Mouse (Mus musculus): ENCODE data around the gene Dusp1. TPM values are rescaled to one million over a fixed set of nuclear protein-coding genes. Genes with fewer than 3 reads are reported as not detected.

Dusp1 gene
- total RNA-seq, 2 experiments from 2014 or later: 56.9 to 62.5 TPM

DNA sequence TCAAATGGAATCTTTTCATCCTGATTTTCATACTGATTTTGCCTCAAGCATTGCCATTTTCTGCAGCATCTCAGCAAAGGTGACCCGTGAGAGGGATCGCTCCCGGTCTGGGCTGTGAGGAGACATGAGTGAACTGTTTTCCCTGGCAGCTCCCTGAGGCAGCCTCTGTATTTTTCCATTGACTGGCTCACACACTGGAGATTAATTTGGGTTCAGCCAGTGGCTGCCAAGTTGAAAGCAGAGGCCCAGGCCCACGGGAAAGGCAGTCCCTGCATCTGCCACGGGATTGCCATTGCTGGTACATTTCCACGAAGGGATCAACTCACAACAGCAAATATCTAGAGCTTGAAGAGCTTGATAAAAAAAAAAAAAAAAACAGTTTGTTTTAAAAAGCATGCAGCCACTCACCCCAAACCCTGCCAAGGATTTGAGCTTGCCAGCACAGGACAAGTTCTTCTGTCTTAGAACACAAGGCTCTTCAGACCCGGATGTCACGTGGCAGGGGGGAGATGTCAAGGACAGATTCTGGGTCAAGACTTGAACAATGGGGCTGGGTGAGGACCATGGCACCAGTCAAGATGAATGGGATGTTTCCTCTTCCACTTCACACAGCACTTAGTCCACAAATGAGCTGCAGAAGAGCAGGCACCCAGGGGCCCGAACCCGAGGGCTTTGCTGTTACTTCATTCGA is 57.8 kb downstream of the Dusp1 start:
- DNase-seq: peak; percentile 83 to 88

DNA sequence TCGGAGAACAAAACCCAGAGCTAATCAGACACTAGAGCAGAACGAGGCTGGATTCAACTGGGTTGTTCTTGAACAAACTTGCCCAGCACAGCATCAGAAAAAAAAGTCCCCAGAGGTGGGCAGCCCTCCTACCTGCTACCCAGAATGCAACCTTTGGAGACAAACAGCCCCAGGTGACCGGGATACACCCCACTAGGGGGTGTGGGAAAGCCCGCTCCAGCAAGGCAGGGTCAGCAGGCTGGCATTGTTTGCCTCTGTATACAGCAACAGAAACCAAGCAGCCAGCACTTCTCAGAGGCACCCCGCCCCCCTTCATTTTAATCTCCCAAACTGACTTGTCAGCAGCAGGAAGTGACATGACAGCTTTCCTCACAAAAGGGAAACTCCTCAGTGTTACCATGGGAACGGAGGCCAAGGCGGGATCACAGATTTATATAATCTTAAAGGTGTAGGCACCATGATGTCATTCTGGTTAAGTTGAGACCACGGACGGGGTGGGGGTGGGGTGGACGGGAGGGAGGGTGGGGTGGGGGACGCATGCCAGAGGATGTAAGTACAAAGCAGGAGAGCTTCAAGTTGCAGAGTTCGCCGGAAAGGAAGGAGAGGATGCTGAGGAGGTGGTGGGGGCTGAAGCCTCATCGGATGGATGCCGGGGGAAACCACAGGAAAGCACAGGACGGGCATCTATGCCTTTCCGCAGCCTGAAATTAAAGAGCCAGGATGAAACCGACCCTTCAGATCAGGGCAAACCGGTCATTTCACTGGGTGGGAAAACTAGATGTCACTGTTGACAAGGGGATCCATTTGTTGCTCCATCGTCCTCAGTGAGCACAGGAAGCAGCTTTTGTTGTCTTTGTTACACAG is 58.9 kb downstream of the Dusp1 start:
- peak; percentile 80 to 89 for DNase-seq

DNA sequence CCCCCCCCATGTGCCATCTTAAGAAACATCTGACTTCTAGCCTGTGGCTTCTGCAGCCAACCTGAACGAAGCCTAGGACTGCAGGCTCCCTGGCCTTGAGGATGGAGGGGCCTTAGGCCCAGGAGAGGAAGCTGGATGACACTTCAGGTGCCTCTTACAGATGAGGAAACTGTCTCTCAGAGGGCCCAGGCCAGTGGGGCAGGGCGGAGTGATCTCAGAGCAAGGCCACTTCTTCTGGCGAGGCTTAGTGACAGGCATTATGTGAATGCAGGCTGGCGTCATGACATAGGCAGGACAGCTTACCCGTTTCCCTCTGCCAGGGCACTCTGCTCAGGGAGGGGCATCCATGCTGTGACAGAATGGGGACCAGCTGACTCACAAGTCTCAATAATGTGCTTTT is 60.1 kb downstream of the Dusp1 start:
- no peak for DNase-seq

DNA sequence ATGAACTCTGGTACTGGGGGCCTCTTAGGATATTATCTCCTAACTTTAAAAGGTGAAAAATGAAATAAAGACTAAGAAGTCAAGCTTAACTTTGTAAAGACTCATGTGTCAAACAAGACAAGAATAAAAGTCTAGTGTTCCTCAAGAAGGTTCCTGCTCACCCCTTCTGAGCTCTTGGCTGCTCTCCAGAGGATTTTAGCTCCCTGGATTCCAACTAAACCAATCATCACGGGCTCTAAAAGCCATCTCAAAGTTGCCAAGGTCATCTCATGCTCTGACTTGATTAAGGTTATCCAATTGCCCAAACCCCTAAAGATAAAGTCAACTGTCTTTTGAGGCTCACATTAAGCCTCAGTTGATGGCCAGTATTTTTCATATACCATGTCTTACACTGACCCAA is 63.3 kb downstream of the Dusp1 start:
- DNase-seq: peak in 1 of 2 experiments; percentile 67

DNA sequence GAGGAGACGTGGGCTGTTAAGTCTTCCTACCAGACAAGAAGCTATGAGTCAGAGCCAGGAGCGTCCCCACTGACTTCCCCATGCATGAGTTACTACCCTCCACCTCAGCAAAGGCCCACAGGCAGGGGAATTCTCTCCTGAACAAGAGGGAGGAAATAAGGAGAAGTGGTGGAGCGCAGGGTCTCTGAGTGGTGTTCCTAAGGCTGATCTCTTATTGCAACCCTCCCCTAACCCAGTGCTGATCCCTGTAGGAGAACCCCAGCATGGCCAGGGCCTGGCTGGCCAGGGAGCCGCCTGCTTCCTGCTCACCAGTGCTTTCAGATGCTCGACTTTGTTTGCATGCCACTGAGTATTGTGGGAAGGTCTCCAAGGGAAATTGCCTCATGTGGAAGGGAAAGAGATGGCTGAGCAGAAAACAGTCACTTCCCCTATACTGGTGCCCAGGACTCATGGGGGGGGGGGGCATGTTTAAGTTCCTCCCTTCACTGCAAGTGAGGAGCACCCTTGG is 64.5 kb downstream of the Dusp1 start:
- peak in 1 of 2 experiments; percentile 28 for DNase-seq

DNA sequence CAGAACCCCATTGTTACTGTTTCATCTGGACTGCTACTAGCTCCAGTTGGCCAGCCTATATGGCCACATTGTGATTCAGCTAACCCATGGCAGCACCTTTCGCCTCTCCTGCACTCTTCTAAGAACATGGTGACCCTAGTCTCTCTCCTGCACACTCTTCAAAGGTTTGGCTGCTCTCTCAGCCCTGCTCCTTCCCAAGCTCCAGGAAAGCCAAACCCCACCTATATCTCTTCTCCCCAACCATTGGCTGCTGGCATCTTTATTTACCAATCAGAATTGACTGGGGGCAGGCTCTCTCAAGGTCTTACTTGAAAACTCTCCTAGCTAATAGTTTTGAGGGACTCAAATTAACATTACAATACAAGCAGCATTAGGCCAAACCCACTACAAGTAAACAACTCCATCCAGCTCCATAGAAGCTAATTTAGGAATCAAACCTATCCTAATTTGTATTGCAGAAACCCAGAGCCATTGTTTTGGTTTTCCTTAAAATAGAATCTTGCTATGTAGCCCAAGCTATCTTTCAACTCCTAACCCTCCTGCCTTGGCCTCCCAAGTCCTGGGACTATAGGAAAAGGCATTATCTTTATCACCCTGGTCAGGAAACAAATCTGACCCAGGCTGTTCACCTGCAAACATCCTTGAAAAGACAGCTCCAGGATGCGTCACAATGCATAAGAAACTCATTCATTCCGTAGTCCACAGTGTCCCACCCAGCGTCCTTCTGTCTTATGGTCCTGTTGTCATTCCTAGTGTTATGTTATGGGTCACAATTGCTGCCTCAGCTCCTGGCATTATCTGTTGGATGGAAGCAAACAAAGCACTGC is 67.1 kb downstream of the Dusp1 start:
- no peak for DNase-seq

DNA sequence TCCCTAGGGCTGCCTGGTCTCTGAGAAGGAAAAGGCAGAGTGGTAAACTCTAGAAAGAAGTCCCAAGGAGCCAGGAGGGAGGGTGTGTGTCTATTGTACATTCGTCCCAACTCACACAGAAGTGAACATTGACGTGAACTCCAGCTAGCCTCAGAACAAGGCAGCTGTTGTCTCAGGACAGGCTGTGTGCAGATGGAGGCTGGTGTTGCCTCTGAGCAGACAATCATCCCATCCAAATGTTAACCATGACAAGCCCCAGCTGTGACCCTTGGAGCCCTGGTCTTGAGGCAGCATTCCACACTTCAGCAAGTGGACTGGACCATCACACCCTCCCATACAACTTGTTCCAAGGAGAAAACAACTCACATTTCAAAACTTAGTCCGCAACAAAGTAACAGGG is 69.7 kb downstream of the Dusp1 start:
- DNase-seq: no peak

DNA sequence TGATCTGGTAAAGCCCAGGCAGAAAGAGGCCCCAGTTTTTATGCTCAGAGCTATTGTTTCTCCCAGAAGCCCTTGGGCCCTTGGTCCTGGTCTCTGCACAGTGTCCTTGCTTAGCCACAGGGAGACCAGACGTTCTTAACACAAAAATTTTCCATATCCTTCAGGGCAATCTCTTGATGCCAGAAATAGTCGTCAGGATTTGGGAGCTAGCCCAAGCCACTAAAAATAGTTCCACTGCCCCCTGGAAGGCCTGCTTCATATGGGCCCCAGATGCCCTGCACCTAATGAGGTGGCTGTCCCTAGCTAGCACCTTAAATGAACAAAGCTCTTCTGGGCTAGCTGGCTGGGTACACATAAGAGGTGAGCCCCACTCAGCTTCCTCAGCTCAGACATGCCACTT is 71.0 kb downstream of the Dusp1 start:
- no peak for DNase-seq

DNA sequence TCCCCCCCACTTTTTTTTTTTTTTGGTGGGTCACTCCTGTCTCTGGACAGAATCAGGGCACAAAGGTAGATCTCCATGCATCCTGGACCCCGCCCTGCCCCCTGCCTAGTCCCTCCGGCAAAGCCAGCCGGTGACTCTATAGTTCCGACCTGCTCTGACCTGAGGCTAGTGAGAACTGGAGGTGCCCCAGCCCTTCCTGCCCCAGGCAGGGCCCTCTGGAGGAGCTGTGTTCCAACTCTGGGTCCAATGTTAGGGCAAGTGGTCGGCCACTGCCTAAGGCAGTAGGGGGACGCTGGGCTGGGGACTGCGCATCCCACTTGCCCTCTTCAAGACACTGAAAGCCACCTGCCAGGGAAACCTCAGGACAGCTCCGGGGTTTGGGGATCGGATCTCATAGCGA is 71.9 kb downstream of the Dusp1 start:
- DNase-seq: no peak

DNA sequence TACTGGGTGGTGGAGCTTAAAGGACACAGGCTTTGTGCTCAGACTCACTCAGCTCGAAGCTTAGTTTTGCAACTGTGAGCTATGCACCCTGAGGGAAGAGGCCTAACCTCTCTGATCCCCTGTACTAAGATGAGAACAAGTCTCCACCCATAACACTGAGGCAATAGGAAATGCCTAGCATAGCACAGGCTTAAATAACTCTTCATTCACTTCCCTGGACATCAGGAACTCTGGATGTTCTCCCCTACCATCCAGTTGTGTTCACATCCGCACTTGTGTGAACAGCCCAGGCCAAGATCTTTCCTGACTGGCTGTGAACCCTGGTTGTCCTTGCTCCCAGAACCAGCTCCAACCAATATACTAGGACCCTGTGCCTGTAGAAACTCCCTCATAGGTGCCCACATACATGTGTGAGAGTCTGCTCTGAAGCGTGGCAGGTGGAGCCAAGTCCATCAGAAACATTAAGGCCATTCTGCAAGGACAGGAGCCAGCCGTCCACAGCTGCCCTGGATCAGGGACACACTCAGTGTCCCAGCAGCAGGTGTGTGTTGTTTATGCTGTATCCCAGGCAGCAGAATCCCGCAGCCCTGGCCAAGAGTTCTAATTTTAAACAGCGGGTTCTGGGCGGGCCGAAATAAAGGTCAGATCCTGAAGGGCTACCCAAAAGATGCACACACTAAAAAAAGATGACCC is 73.1 kb downstream of the Dusp1 start:
- DNase-seq: peak; percentile 43 to 47

DNA sequence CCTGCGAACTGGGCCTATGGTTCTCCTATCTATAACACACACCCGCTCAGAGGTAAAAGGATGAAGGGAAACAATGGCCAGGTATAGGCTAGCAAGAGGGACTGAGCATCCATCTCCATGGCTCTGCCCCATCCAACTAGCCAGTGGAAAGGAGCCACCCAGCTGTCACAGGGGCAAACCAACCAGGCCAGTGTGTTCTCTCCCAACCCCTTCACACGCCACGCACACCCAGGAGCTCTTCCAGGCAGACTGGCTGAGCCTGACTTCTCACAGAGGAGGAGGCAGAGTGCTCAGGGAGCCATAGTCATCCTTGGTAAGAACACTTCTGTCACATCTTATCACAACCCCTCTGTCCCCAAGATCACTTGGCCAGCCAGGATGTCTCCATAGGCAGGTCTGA is 74.0 kb downstream of the Dusp1 start:
- DNase-seq: no peak

DNA sequence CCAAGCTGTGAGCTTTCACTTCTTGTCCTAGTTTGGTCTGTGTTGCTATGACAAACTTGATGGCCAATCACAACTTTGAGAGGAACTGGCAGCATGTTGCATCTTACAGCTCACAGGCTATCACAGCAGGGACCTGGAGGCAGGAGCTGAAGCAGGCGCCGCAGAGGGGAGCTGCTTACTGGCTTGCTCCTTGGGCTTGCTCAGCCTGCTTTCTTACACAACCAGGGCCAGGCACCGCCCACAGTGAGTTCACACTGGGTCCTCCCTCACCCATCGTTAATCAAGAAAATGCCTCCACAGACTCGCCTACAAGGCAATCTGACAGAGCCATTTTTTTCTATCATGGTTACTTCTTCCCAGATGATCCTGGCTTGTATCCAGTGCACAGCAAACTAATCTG is 74.7 kb downstream of the Dusp1 start:
- DNase-seq: peak; percentile 63 to 67

DNA sequence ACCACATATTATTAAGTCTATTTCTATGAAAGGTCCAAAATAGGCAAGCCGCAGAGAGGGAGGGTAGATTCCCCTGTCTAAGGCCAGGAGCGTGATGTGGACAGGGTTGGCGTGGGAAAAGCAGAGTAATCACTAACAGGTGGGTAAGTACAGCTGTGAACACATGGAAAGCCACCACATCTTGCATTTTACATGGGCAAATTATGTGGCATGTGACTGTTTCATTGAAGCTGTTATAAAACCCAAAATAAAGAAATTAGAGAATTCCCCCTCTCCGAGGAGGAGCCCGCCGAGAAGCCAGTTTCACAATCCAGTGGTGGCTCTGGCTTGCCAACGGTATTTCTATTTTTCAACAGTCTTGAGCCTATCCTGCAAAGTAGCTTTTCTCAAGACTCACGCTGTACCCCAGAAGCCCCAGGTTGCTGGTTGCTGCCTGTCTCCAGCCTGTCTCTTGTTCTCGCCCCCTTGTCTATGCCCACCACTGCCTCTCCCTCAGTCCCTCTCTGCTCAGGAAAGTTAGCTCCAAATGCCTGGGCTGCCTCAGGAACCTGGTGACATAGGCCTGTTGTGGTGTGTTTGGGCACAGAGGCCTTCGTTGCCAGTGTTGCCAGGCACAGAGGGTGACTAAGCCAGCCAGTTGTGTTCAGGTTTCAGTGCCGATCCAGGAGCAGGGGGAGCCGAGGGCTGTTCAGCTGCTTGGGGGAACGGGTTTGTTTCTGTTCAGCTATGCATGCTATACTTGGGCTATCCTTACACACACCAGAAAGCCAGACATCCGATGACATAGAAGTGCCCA is 77.1 kb downstream of the Dusp1 start:
- DNase-seq: peak in 1 of 2 experiments; percentile 28

DNA sequence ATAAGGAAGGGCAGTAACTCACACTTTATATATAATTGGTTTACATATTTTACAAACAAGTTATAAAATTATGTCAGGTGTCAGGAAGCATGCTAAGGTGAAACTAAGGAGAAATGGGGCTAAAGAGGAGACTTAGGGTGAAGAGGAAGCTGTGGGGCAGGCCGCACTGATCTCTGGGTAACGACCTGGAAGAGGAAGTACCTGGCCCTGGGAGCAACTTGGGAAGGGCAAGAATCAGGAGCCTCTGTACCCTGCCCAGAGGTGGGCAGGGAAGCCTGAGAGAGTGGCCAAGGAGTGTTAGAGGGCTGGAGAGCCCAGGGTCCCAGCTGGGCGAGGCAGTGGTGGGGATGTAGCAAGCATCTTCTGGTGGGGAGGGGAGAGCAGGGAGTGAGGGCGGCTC is 81.0 kb downstream of the Dusp1 start:
- no peak for DNase-seq

DNA sequence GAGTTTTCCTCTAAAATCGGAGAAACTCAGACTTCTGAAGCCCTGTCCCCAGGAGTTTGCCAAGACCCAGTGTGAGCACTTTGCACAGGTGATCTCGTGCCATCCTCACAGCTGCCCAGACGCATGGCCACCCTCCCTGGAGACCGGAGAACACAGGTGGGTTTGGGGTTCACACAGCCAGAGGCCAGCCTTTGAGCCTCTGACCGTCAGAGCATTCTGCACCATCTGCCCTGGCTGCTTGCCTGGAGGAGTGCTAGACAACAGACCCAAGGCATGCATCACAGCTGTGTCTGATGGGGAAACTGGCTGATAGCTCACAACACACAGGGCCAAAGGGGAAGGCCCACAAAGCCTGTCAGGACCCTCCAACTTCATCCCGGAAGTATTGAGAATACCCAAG is 82.3 kb downstream of the Dusp1 start:
- DNase-seq: no peak

DNA sequence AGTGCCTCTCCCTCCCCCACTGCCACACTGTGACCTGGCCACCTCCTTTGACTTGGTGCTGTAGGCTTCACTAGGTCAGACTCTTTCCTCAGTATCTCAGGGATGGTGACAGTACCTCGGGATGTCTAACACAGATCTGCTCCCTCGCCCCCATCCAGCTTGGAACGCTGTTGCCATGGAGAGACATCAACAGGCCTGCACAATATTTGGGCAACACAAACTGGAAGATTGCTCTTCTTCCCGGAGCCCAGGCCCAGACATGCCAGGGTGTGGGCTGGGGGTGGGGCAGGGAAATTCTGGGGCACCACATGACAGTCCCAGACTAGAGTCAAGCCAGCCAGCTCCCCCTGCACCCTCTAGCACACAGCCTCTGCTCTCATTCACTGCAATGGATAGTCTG is 83.3 kb downstream of the Dusp1 start:
- no peak for DNase-seq

DNA sequence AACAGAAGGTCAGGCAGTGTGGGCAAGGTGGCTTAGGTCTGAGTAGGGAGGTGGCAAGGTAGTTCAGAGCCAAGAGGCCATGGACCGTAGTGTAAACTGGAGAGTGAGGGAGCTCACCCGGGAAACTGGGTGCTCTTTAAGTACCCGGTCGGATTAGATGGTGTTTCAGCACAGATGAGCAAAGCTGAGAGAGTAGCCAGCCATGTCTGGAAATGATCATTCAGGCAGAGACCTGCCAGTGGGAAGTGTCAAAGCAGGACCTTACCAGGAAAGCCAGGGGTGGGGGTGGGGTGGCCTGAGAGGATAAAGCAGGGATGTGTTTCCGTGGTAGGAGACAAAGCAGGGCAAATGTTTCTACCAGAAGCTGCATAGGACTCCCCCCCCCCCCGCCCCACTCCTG is 85.1 kb downstream of the Dusp1 start:
- no peak for DNase-seq

DNA sequence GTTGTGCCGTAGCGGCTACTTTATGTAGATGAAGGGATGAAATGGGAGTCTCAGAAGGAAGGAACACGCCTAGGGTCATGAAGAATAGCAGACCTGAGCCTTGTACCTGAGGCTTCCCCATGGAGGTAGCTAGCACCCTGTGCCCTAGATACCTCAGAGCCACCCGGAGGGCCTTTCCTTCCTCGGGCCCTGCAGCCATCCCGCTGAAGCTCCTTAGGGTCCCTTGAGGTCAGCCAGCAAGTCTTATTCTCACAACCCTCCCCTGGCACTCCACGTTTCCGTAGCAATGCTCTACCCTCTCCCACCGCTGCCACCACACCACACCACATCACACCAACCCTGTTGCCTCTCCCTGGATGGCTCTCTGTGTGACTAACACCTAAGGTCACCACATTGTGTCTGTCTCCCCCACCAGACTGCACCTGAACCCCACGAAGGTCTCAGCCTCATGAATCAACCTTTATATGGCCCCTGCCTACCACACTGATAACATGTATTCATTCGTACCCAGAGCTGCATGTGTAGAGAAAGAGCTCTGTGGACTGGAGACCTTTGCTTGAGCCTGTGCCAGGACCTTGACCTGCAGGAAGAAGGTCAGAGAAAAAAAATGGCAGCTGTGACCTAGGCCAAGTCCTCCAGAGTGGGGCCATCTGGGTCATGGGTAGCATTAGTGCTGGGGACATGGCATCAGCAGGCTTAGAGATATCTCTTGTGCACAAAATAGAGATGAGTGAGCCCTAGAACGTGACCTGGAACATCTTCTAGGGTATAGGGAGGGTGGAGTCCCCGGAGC is 93.6 kb downstream of the Dusp1 start:
- peak in 1 of 2 experiments; percentile 22 for DNase-seq

DNA sequence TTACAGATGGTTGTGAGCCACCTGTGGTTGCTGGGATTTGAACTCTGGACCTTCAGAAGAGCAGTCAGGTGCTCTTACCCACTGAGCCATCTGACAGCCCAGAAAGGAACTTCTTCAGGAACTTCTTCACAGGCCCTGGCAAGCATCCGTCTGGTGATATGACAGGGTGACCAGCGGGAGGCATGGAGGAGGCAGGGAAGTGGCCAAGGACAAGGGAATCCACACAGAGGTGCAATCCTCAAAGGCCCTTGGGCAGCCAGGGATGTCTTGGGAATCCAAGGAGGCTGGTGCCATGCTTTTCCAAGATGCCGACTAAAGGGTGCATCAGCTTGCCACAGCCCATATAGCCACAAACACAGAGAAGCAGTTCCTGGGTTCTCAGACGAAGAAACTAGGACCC is 94.3 kb downstream of the Dusp1 start:
- no peak for DNase-seq

DNA sequence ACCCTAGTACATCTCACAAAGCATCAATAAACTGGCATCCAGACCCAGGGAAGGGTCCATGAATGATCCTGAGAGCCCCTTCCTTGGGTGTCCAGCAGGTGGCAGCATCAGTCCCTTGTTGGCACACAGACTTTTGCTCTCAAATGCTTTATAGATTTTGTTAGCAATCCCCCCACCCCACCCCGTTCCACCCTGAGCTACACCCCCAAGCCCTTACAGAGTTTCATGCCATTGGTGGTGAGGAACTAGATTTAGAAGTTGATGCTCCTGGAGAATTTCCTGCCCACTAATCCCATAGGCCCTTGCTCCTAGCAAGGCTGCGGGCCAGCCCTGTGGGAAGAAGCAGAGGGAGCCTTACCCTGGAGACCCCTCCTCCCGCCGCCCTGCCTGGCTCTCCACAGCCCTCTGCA is 95.2 kb downstream of the Dusp1 start:
- peak; percentile 83 to 89 for DNase-seq

Measured in adrenal gland, postnatal 36 days (tissue).